Mouse (Mus musculus) mouse trophoblast stem cell (cell line): ENCODE results near the gene Slc38a10.

Experiments
- in situ Hi-C, 2 experiments: fragments of 300-500 bp; cut with MseI, MboI; formaldehyde crosslinking; loops; 2 replicates in 1 of 2; 3 replicates in 1 of 2; pipeline ENCODE4 v1.15.1; 2025

Slc38a10 gene

DNA sequence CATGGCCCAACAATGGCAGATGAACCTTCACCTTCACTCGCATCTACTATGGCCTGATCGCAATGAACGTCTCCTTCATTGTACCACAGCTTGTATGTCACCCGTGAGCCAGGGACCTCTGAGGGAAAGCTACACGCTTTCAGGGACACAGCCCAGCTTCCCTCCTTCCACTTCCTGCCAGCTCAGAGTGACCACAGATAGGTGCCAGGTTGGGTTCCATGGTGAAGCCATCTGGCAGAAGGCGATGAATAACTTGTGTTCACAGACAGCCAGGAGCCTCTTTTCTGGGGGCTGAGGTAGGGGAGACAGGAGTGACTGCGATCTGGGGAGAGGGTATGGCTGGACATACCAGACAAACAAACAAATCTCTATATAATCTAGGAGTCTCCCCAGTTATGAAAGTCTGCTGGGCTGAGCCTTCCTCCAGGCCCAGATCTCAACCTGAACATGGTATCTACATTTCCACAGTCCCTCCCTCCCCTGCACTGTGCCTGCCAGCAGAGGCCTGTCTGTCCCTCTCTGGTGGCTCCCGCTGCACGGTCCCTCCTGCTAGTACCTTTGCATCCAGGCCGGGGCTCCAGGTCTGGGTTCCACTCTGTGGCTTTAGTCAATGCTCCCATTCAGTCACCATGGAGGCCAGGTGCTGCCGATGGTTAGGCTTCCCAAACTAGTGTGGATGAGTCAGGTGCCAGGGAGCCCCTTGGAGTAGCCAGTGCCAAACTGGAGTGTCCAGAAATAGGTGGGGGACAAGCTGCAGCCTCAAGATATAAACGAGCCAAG, 95.0 kb downstream of the Slc38a10 start:
- in situ Hi-C loops, result no loop called here
